Mouse (Mus musculus): ENCODE results near the gene Emc9.

- TF ChIP-seq CTCF (IDR thresholded peaks at IDR 0.05; ENCODE audit: borderline replicate concordance, insufficient read depth, low read depth, low read length) (no peak), POLR2A (IDR thresholded peaks at IDR 0.05; ENCODE audit: borderline replicate concordance, insufficient read depth, low read length) (no peak)
Measured at GRCm38 (mm10) chr14:55567496-55567895, 17.6 kb downstream of the Emc9 start.

Data from cerebellum, adult 2 months (tissue).